Mouse (Mus musculus): ENCODE measurements at regions not wholly inside any gene's neighbourhood (a gene's known extent, or its start where the extent isn't known, plus 50 kb on each side); places are given as distances from the start of the nearest gene placed in this dataset.

DNA sequence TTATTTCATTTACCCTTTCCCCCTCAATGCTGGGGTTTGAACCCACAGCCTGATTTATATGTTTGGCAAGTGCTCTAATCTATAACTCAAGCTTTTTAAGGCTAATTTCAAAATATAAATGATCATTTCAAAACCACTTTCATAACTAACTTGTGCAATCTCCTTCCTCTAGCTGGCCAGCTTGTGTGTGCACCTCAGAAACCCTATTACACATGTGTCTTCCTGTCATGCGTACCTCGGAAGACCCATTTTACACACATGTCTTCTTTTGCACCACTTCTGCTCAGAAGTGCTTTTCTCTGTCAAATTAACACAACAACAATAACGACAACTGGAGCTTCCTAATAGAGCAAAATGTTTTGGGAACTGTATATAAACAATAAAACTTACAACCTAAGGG, 59.7 kb upstream of the Hsd17b12 start:
- no peak for TF ChIP-seq EP300 (IDR thresholded peaks at IDR 0.05; ENCODE audit: low read depth)
- TF ChIP-seq CTCF (IDR thresholded peaks at IDR 0.05; ENCODE audit: low read depth) = no peak
